Mouse (Mus musculus) CH12.LX (cell line): ENCODE results near the gene Slc9a1. TPM values are rescaled to one million over a fixed set of nuclear protein-coding genes. Genes with fewer than 3 reads are reported as not detected.

Source experiments
- DNase-seq: peaks from one replicate; pipeline ENCODE4 v3.0.0-alpha.2; 2013; ENCODE audit errors: extremely low read depth
- H3K27ac ChIP-seq: 2 replicates; pipeline ENCODE4 v1.5.1; 2012; ENCODE audit warnings: low read depth, mild to moderate bottlenecking, control low read depth, moderate library complexity; ENCODE audit not compliant: insufficient read depth
- H3K27me3 ChIP-seq: replicated peaks from 2 replicates; pipeline ENCODE3; 2012; ENCODE audit warnings: inconsistent platforms
- H3K36me3 ChIP-seq, 2 experiments: replicated peaks in 1 of 2; 2 replicates each; pipeline versions ENCODE3 to v1.6.1; 2012; ENCODE audit warnings: inconsistent platforms in 1 of 2, low read length in 1 of 2, mild to moderate bottlenecking in 1 of 2, mixed read lengths in 1 of 2, moderate library complexity in 1 of 2; ENCODE audit not compliant: control insufficient read depth in 1 of 2, insufficient read depth in 1 of 2
- H3K4me1 ChIP-seq, 2 experiments: 2 replicates each; pipeline ENCODE4 v1.6.1; 2012; ENCODE audit warnings: inconsistent platforms in 1 of 2, moderate library complexity in 1 of 2; ENCODE audit not compliant: insufficient read depth in 2 of 2, control insufficient read depth in 1 of 2
- H3K4me2 ChIP-seq: 2 replicates; pipeline ENCODE4 v1.6.1; 2012; ENCODE audit warnings: low read depth, mild to moderate bottlenecking, control low read depth; ENCODE audit not compliant: poor library complexity, insufficient read depth, severe bottlenecking
- H3K4me3 ChIP-seq, 3 experiments: fragments of 150-350 bp in 1 of 3; sonication (generic) in 1 of 3; replicated peaks in 1 of 3; 2 replicates each; pipeline versions ENCODE3 to v1.5.1; 2011 to 2012; ENCODE audit warnings: low read depth in 2 of 3, low read length in 2 of 3, mild to moderate bottlenecking in 2 of 3, moderate library complexity in 2 of 3, control low read depth in 1 of 3, improper control_type of control experiment in 1 of 3, inconsistent platforms in 1 of 3, mixed read lengths in 1 of 3; ENCODE audit not compliant: poor library complexity in 1 of 3
- H3K79me2 ChIP-seq: replicated peaks from 2 replicates; pipeline ENCODE4 v1.6.1; 2012; ENCODE audit warnings: mild to moderate bottlenecking, moderate library complexity; ENCODE audit not compliant: control insufficient read depth, poor library complexity, insufficient read depth, severe bottlenecking; ENCODE audit errors: extremely low read depth
- H3K9ac ChIP-seq: 2 replicates; pipeline ENCODE4 v1.6.1; 2012; ENCODE audit warnings: low read depth, mild to moderate bottlenecking, control low read depth, moderate library complexity; ENCODE audit not compliant: insufficient read depth
- H3K9me3 ChIP-seq: replicated peaks from 2 replicates; pipeline ENCODE3; 2012; ENCODE audit warnings: low read length, inconsistent platforms, mixed read lengths
- BHLHE40 ChIP-seq: IDR thresholded peaks from 2 replicates; pipeline ENCODE4 v1.6.1; 2011; ENCODE audit warnings: mild to moderate bottlenecking, low read depth, low read length, improper control_type of control experiment
- CHD2 ChIP-seq: IDR thresholded peaks from 2 replicates; pipeline ENCODE4 v1.6.1; 2011; ENCODE audit warnings: low read length, improper control_type of control experiment
- CTCF ChIP-seq, 2 experiments: IDR thresholded peaks in 1 of 2; conservative IDR thresholded peaks in 1 of 2; 2 replicates each; pipeline ENCODE4 v1.5.1; 2011 to 2012; ENCODE audit warnings: low read depth in 2 of 2, low read length in 2 of 2, improper control_type of control experiment in 1 of 2, inconsistent platforms in 1 of 2, mild to moderate bottlenecking in 1 of 2, moderate library complexity in 1 of 2
- ETS1 ChIP-seq: conservative IDR thresholded peaks from 2 replicates; pipeline ENCODE4 v1.6.1; 2012; ENCODE audit warnings: low read depth, mild to moderate bottlenecking, inconsistent platforms, low read length, improper control_type of control experiment, moderate library complexity
- JUN ChIP-seq: IDR thresholded peaks from 2 replicates; pipeline ENCODE4 v1.6.1; 2011; ENCODE audit warnings: low read depth, mild to moderate bottlenecking, low read length, improper control_type of control experiment, moderate library complexity; ENCODE audit not compliant: insufficient read depth
- JUND ChIP-seq: conservative IDR thresholded peaks from 2 replicates; pipeline ENCODE4 v1.6.1; 2011; ENCODE audit warnings: low read depth, low read length, improper control_type of control experiment
- KAT2A ChIP-seq: IDR thresholded peaks from 2 replicates; pipeline ENCODE4 v1.6.1; 2012; ENCODE audit warnings: low read length, improper control_type of control experiment, inconsistent platforms; ENCODE audit not compliant: insufficient replicate concordance
- MAFK ChIP-seq: IDR thresholded peaks from 2 replicates; pipeline ENCODE4 v1.6.1; 2011; ENCODE audit warnings: low read length, improper control_type of control experiment; ENCODE audit not compliant: insufficient replicate concordance
- NRF1 ChIP-seq: IDR thresholded peaks from 2 replicates; pipeline ENCODE4 v1.6.1; 2014; ENCODE audit warnings: low read depth, mild to moderate bottlenecking, inconsistent platforms, low read length, improper control_type of control experiment, moderate library complexity
- PAX5 ChIP-seq: IDR thresholded peaks from 2 replicates; pipeline ENCODE4 v1.6.1; 2012; ENCODE audit warnings: low read length, inconsistent platforms, mixed read lengths
- POLR2A ChIP-seq: IDR thresholded peaks from 2 replicates; pipeline ENCODE4 v1.6.1; 2011; ENCODE audit warnings: low read depth, mild to moderate bottlenecking, improper control_type of control experiment, low read length
- POLR2AphosphoS2 ChIP-seq: IDR thresholded peaks from 2 replicates; pipeline ENCODE4 v1.6.1; 2011; ENCODE audit warnings: low read depth, low read length, improper control_type of control experiment
- RAD21 ChIP-seq: IDR thresholded peaks from 2 replicates; pipeline ENCODE4 v1.6.1; 2011; ENCODE audit warnings: low read depth, mild to moderate bottlenecking, low read length, improper control_type of control experiment, moderate library complexity
- SIN3A ChIP-seq: IDR thresholded peaks from 2 replicates; pipeline ENCODE4 v1.6.1; 2012; ENCODE audit warnings: low read length, improper control_type of control experiment, inconsistent platforms
- USF1 ChIP-seq: IDR thresholded peaks from 2 replicates; pipeline ENCODE4 v1.6.1; 2014; ENCODE audit warnings: low read depth, mild to moderate bottlenecking, inconsistent platforms, low read length, improper control_type of control experiment
- ZMIZ1 ChIP-seq: IDR thresholded peaks from 2 replicates; pipeline ENCODE4 v1.6.1; 2012; ENCODE audit warnings: low read depth, mild to moderate bottlenecking, inconsistent platforms, low read length, improper control_type of control experiment
- ZNF384 ChIP-seq: IDR thresholded peaks from 2 replicates; pipeline ENCODE4 v1.6.1; 2012; ENCODE audit warnings: low read depth, low read length, improper control_type of control experiment, inconsistent platforms
- dilution Hi-C: fragments of 300-500 bp; cut with MboI; formaldehyde crosslinking; loops from 2 replicates; pipeline ENCODE4 v1.14.3; 2020; ENCODE audit warnings: low sequenced_read_pairs; ENCODE audit not compliant: extremely low pct_unique_long_range_greater_than_20kb, extremely low pct_ligation_motif_present
- in situ Hi-C: fragments of 300-500 bp; cut with MboI; formaldehyde crosslinking; loops from 3 replicates; pipeline ENCODE4 v1.14.3; 2019; ENCODE audit warnings: low sequenced_read_pairs, low pct_ligation_motif_present, low pct_unique_long_range_greater_than_20kb, mixed read lengths
- polyA plus RNA-seq: library from polyadenylated mRNA; unstranded; fragments of >175 nt; gene quantifications from 2 replicates; pipeline ENCODE4 v1.2.1, GENCODE M21; 2012; ENCODE audit warnings: low read depth; ENCODE audit not compliant: insufficient read length
- total RNA-seq, 2 experiments: library from RNA; depleted of rRNA; stranded (reverse); fragments of 300-350 nt in 1 of 2; fragments of >200 nt in 1 of 2; gene quantifications; 2 replicates each; pipeline ENCODE4 v1.2.3; 2012 to 2014

Slc9a1 gene
- total and polyA plus RNA-seq, 3 experiments, result 0.66 to 16.7 (median 4.7) TPM

GRCm38 (mm10) chr4:133404256-133404655 is 34.8 kb downstream of the Slc9a1 start:
- no peak overlapping the region for H3K4me3 ChIP-seq
- H3K79me2 ChIP-seq, result no peaks in the 10 kb centered on the region
- no peak overlapping the region for H3K9ac ChIP-seq
- H3K36me3 ChIP-seq, result peaks cover 5 to 65% of the 10 kb centered on the region in 2 experiments
- in situ Hi-C loops (no loop called here), dilution Hi-C loops (no loop called here)
- no peak for DNase-seq
- no peak for TF ChIP-seq POLR2A
- TF ChIP-seq SIN3A, result no peak
- no peak for TF ChIP-seq JUN
- no peak for TF ChIP-seq CTCF (conservative IDR thresholded peaks at IDR 0.05 in 1 of 2, IDR thresholded peaks at IDR 0.05 in 1 of 2; ENCODE audit: low read depth in 2 of 2, low read length in 2 of 2)
- TF ChIP-seq NRF1, result no peak
- no peak for TF ChIP-seq KAT2A
- H3K9me3 ChIP-seq, result no peaks in the 10 kb centered on the region
- no peak overlapping the region for H3K4me2 ChIP-seq
- H3K27ac ChIP-seq, result no peak overlapping the region
- no peaks in the 10 kb centered on the region for H3K27me3 ChIP-seq
- peaks cover 6 to 33% of the 10 kb centered on the region in 2 experiments for H3K4me1 ChIP-seq

- H3K9me3 ChIP-seq, result no peaks in the 10 kb centered on the region
- no peaks in the 10 kb centered on the region for H3K27me3 ChIP-seq
- H3K36me3 ChIP-seq, result peaks cover 5 to 68% of the 10 kb centered on the region in 2 experiments
- TF ChIP-seq SIN3A (no peak), POLR2AphosphoS2 (no peak), PAX5 (no peak), CHD2 (no peak), CTCF (conservative IDR thresholded peaks at IDR 0.05 in 1 of 2, IDR thresholded peaks at IDR 0.05 in 1 of 2; ENCODE audit: low read depth in 2 of 2, low read length in 2 of 2) (no peak), RAD21 (no peak), JUND (no peak), ZMIZ1 (no peak), NRF1 (no peak), MAFK (no peak), ZNF384 (no peak), POLR2A (no peak), USF1 (no peak), ETS1 (no peak), BHLHE40 (no peak)
- dilution Hi-C loops, result no loop called here
- no peak overlapping the region for H3K4me3 ChIP-seq
- H3K4me2 ChIP-seq, result no peak overlapping the region
- H3K4me1 ChIP-seq, result peaks cover 6 to 24% of the 10 kb centered on the region in 2 experiments
- DNase-seq, result peak; percentile 28
- H3K27ac ChIP-seq, result no peak overlapping the region; the same call in 1 of the 2 replicates
- in situ Hi-C loops, result no loop called here
- no peaks in the 10 kb centered on the region for H3K79me2 ChIP-seq
- no peak overlapping the region for H3K9ac ChIP-seq
Measured at GRCm38 (mm10) chr4:133406313-133407056, 37.0 kb downstream of the Slc9a1 start.
